Comparison of ENCODE assay signal across 8 mouse cellular contexts in the genomic region with DNA sequence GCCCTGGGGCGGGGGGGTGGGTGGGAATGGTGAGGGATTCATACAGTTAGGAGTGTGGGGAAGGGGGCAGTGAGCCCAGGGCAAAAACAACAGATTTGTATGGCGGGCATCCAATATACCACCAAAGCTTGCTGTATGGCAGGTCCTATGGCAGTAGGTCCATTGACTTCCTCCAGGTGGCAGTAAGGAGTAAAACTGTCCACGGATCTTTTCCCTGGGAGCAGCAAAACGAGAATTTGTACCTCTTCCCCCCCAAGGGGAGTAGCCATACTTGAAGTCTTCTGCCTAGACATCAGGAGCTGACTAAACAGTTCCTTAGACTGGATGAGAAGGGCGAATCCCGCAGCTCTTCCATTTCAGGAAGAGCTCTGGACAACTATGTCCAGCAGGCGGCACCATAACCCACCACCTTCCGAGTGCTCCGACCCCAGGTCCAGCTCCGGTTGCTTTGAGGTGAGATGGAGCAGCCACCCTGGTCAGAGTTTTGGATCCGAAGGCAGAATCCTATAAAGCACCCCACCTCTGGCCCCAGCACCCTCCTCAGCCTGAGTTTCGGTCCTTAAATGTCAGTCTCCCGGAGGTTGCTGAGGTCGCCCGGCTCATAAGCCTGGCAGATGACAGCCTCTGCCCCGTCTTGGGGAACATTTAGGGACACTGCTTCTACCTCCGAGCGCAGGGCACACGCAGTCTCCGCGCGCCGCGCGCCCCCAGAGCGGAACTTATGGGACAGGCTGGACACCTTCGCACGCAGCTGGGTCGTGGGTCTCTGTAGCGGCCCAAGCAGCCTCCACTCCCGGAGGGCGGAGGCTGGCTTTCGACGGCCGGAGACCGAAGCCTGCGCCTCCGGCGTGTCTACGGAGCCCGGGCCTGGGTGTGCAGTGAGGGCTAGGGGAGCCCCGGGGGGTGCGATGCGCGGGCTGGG. TPM values are rescaled to one million over a fixed set of nuclear protein-coding genes. Genes with fewer than 3 reads are reported as not detected.
A peak's percentile ranks its signal among the peaks of the same experiment; 100 is the strongest.
DNase-seq lines count a peak whose midpoint lies in the region; ATAC-seq and TF ChIP-seq lines count a peak whose summit lies in the region.

No protein-coding gene starts in this region.

- peak; percentile 52 for DNase-seq in urinary bladder, adult 2 months (ENCODE audit: low spot score)
- DNase-seq in urinary bladder, postnatal 10 days (ENCODE audit: low spot score), result no peak
- DNase-seq in cerebellum, postnatal 4 days (ENCODE audit: low spot score in 2 of 2), result peak; percentile 39 to 66
- peak; percentile 50 for DNase-seq in gastrocnemius, postnatal 14 days
- DNase-seq in intestine, embryonic 14.5 days (ENCODE audit: low spot score), result peak; percentile 90
- peak; percentile 59 for DNase-seq in limb, embryonic 14.5 days (ENCODE audit: low spot score)

- H3K4me2 ChIP-seq in intestine, embryonic 14.5 days (ENCODE audit: low read length), result peak overlapping the region; percentile 66
- H3K4me2 ChIP-seq in limb, embryonic 14.5 days (replicated peaks; ENCODE audit: low read depth, low read length, severe bottlenecking), result peak overlapping the region; percentile 74
- H3K4me2 ChIP-seq in midbrain, embryonic 13.5 days (replicated peaks), result peak overlapping the region; percentile 73
- peak overlapping the region; percentile 74 for H3K4me2 ChIP-seq in stomach, embryonic 14.5 days (replicated peaks; ENCODE audit: low read depth, low read length)

- H3K36me3 ChIP-seq in intestine, embryonic 14.5 days (ENCODE audit: control insufficient read depth, insufficient read depth, low read length), result no peaks in the 10 kb centered on the region
- no peaks in the 10 kb centered on the region for H3K36me3 ChIP-seq in limb, embryonic 14.5 days (ENCODE audit: control insufficient read depth, insufficient read depth, low read length)
- H3K36me3 ChIP-seq in midbrain, embryonic 13.5 days, result no peaks in the 10 kb centered on the region
- no peaks in the 10 kb centered on the region for H3K36me3 ChIP-seq in stomach, embryonic 14.5 days (ENCODE audit: control insufficient read depth, insufficient read depth, low read length)

- peak overlapping the region; percentile 41 for H3K4me3 ChIP-seq in intestine, embryonic 14.5 days (ENCODE audit: low read depth, low read length)
- peak overlapping the region; percentile 45 for H3K4me3 ChIP-seq in limb, embryonic 14.5 days (replicated peaks; ENCODE audit: low read length)
- H3K4me3 ChIP-seq in midbrain, embryonic 13.5 days (replicated peaks), result peak overlapping the region; percentile 48
- H3K4me3 ChIP-seq in stomach, embryonic 14.5 days (ENCODE audit: low read depth, low read length), result peak overlapping the region; percentile 41

- no peaks in the 10 kb centered on the region for H3K9me3 ChIP-seq in intestine, embryonic 14.5 days (ENCODE audit: control insufficient read depth, low read length)
- no peaks in the 10 kb centered on the region for H3K9me3 ChIP-seq in limb, embryonic 14.5 days (ENCODE audit: control insufficient read depth, low read length)
- H3K9me3 ChIP-seq in midbrain, embryonic 13.5 days, result no peaks in the 10 kb centered on the region
- no peaks in the 10 kb centered on the region for H3K9me3 ChIP-seq in stomach, embryonic 14.5 days (ENCODE audit: control insufficient read depth, low read depth, low read length)

- ATAC-seq in intestine, embryonic 14.5 days (replicated peaks; ENCODE audit: low FRiP score, low TSS enrichment, low read depth), result peak; percentile 52
- ATAC-seq in limb, embryonic 14.5 days (ENCODE audit: low FRiP score, low read depth), result peak; percentile 38; the same call in 1 of the 2 replicates
- peak; percentile 60 for ATAC-seq in midbrain, embryonic 13.5 days
- peak; percentile 50; the same call in 1 of the 2 replicates for ATAC-seq in stomach, embryonic 14.5 days (ENCODE audit: insufficient number of reproducible peaks, insufficient read depth, low FRiP score, low read depth)

- TF ChIP-seq POLR2A in limb, embryonic 14.5 days (IDR thresholded peaks at IDR 0.05; ENCODE audit: borderline replicate concordance, extremely low read depth, insufficient read depth, insufficient read length), result no peak

- no peak overlapping the region; the same call in 1 of the 2 replicates for H3K9ac ChIP-seq in intestine, embryonic 14.5 days (ENCODE audit: low read length)
- peak overlapping the region; percentile 48 for H3K9ac ChIP-seq in limb, embryonic 14.5 days (ENCODE audit: low read depth, low read length, severe bottlenecking)
- peak overlapping the region; percentile 61 for H3K9ac ChIP-seq in midbrain, embryonic 13.5 days (replicated peaks)
- H3K9ac ChIP-seq in stomach, embryonic 14.5 days (replicated peaks; ENCODE audit: low read depth, low read length), result 0 out of 2 replicates have a peak overlapping the region, but pooled peaks have one; percentile 14

- H3K4me1 ChIP-seq in intestine, embryonic 14.5 days (replicated peaks; ENCODE audit: control insufficient read depth, insufficient read depth, low read length), result peaks cover 7% of the 10 kb centered on the region; the same call in 1 of the 2 replicates
- peaks cover 6% of the 10 kb centered on the region; the same call in 1 of the 2 replicates for H3K4me1 ChIP-seq in limb, embryonic 14.5 days (ENCODE audit: control insufficient read depth, insufficient read depth, low read length)
- H3K4me1 ChIP-seq in midbrain, embryonic 13.5 days (replicated peaks), result peaks cover 20% of the 10 kb centered on the region
- peaks cover 4% of the 10 kb centered on the region; the same call in 1 of the 2 replicates for H3K4me1 ChIP-seq in stomach, embryonic 14.5 days (ENCODE audit: control insufficient read depth, insufficient read depth, low read length)

- H3K27ac ChIP-seq in intestine, embryonic 14.5 days (ENCODE audit: low read depth), result no peak overlapping the region
- H3K27ac ChIP-seq in limb, embryonic 14.5 days (replicated peaks; ENCODE audit: low read depth, low read length), result no peak overlapping the region
- no peak overlapping the region for H3K27ac ChIP-seq in midbrain, embryonic 13.5 days
- no peak overlapping the region for H3K27ac ChIP-seq in stomach, embryonic 14.5 days (ENCODE audit: low read length)

- intact Hi-C loops in gastrocnemius, postnatal 14 days (cut with DNase I; ENCODE audit: low total_unique reads), result loop anchor here (10.0 kb wide), 1 partner anchor 409 kb away; a partner anchor contains a TSS

- 4% methylated on average over 45 of the region's 45 CpGs for WGBS in intestine, embryonic 14.5 days
- 2% methylated on average over 35 of the region's 45 CpGs for WGBS in limb, embryonic 14.5 days
- WGBS in midbrain, embryonic 13.5 days, result 2% methylated on average over 42 of the region's 45 CpGs
- WGBS in stomach, embryonic 14.5 days, result 3% methylated on average over 45 of the region's 45 CpGs

- peaks cover 41% of the 10 kb centered on the region for H3K27me3 ChIP-seq in intestine, embryonic 14.5 days (replicated peaks; ENCODE audit: control insufficient read depth, insufficient read depth, low read length)
- peaks cover 33% of the 10 kb centered on the region for H3K27me3 ChIP-seq in limb, embryonic 14.5 days (ENCODE audit: control insufficient read depth, insufficient read depth, low read length)
- peaks cover 59% of the 10 kb centered on the region for H3K27me3 ChIP-seq in midbrain, embryonic 13.5 days
- peaks cover 24% of the 10 kb centered on the region for H3K27me3 ChIP-seq in stomach, embryonic 14.5 days (ENCODE audit: control insufficient read depth, insufficient read depth, low read length)

RNA-seq across cellular contexts. Expression of a gene that starts 16.4 kb away (rescaled TPM):
- polyA plus RNA-seq in urinary bladder, adult 2 months (2012; rRNA removed), result 0.97 and 1.1 TPM in 2 replicates
- 1 to 10 TPM; 2.1 TPM for total RNA-seq in gastrocnemius, postnatal 14 days (2021)
- polyA plus RNA-seq in intestine, embryonic 14.5 days (2014; fragmentation: Nextera tagmentation; extraction: Ambion mirVana), result 0.09 and 0.27 TPM in 2 replicates
- polyA plus RNA-seq in limb, embryonic 14.5 days (2012; rRNA removed), result 1.0 and 2.3 TPM in 2 replicates
- 0.63 and 0.94 TPM in 2 replicates for polyA plus RNA-seq in limb, embryonic 14.5 days (2014; fragmentation: Nextera tagmentation; extraction: Ambion mirVana)
- polyA plus RNA-seq in midbrain, embryonic 13.5 days (2015; fragmentation: Nextera tagmentation; extraction: Ambion mirVana), result not detected in 2 replicates
- 0.17 and 0.22 TPM in 2 replicates for polyA plus RNA-seq in stomach, embryonic 14.5 days (2014; fragmentation: Nextera tagmentation; extraction: Ambion mirVana)

RNA-seq across cellular contexts. Expression of a gene that starts 54.4 kb away (rescaled TPM):
- 16.7 and 18.4 TPM in 2 replicates for polyA plus RNA-seq in urinary bladder, adult 2 months (2012; rRNA removed)
- total RNA-seq in gastrocnemius, postnatal 14 days (2021), result 10 to 100 TPM; 24.6 to 40.4 TPM
- polyA plus RNA-seq in intestine, embryonic 14.5 days (2014; fragmentation: Nextera tagmentation; extraction: Ambion mirVana), result 21.2 and 24.6 TPM in 2 replicates
- 68.8 and 70.7 TPM in 2 replicates for polyA plus RNA-seq in limb, embryonic 14.5 days (2012; rRNA removed)
- polyA plus RNA-seq in limb, embryonic 14.5 days (2014; fragmentation: Nextera tagmentation; extraction: Ambion mirVana), result 37.9 and 44.3 TPM in 2 replicates
- 45.5 and 46.5 TPM in 2 replicates for polyA plus RNA-seq in midbrain, embryonic 13.5 days (2015; fragmentation: Nextera tagmentation; extraction: Ambion mirVana)
- polyA plus RNA-seq in stomach, embryonic 14.5 days (2014; fragmentation: Nextera tagmentation; extraction: Ambion mirVana), result 28.5 and 29.1 TPM in 2 replicates
